Mouse (Mus musculus): Measurements from ENCODE around the gene Micu1.

The Micu1 gene

DNA sequence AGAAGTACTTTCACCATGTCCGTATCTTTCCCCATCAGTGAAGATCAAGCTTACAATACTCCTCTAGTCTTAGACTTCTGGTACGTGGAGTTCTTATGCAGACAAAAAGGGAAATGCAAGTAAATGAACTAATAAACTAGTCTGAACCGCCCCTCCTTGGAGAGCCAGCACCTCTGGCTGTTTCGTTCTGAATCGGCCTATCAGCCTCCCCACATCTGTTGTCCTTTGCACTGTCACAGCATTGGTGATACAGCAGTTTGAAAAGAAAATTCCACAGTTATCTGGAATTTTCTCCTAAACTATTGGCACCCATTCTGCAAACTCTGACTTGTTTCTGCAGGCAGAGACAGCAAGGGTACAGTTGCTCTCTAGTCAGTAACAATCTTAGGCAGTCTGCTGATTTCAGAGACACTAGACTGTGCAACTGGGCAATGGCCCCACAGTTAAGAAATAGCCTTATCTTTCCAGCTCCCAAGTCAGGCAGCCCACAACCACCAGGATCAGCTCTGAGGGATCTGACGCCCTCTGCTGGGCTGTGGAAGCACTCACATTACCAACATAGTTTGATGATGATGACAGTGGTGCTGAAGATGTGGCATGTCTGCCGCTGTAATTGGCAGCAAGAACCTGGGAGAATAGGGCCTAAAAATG, 112.4 kb downstream of the Micu1 start:
- DNase-seq, result peak; percentile 26 to 58

- peak; percentile 61 to 63 for DNase-seq
Observed at GRCm38 (mm10) chr10:59816569-59816968, 114.3 kb downstream of the Micu1 start.

DNA sequence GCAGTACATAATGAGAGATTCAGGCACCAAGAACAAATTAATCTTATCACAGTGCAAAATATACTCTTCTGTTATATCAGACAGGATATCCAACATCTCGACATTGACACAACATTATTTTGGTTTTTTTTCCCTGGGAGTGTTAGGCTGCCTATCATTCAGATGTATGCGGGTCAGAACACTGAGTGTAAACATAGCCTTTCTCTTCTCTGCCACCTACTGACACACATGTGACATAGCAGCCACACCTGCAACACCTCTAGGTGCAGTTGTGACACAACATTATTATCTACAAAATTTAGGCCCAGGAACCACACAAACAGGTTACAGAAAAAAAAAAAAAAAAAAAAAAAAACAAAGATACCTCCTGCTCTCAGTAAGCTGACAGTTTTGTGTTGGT, 115.3 kb downstream of the Micu1 start:
- DNase-seq, result peak; percentile 44 to 58

DNA sequence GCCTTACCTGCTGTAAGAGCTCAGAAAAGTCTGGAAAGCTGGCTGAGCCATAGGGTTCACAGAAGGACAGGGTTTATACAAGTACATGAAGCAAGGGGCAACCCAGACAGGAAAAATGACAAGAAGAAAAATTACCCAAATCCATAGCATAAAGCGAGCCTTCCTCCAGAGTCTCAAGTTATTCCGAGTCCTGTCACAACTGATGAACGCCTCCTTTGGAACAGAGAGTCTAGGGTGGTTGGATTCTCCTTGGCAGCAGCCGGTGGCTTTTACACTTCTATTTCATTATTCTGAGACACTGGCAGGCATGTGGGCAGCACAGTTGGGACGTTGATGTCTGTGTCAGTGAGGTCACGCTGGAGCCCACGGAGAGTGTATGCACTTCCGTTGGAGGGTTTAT, 115.7 kb downstream of the Micu1 start:
- no peak for DNase-seq

DNA sequence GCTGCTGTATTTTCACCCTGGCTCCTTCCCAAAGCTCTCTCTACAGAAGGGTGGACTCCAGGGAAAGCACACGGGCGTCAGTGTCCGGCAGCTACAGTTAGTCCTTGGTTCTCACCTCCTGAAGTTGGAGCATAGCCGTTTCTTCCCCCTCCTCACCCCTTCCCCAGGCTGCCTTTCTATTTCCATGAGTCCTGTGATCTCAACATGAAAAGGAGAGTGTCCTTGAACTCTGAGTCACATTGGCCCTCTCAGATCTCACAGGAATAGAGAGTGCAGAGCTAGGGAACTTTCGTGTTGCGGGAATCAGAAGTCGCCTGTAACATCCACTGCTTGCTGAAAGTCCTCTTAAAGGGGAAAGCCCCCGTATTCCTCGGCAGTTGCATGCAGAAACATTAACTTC, 116.9 kb downstream of the Micu1 start:
- no peak for DNase-seq

DNA sequence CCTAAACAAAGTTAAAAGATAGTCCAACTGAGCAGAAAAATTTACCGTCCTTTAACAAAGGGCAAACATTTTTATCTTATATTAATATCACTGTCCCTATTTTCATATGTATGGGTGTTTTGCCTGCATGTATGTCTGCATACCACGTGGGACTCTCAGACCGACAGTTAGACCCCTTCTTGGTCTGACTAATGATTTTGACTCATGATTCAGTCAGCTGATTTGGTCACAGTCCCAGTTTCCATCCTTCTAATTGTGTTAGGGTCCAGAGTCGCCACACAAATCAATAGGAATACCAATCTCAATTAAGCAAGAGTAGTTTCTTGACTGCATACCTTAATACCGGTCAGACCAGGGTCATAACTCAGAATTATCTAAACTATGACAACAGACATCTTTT, 118.6 kb downstream of the Micu1 start:
- no peak for DNase-seq

DNA sequence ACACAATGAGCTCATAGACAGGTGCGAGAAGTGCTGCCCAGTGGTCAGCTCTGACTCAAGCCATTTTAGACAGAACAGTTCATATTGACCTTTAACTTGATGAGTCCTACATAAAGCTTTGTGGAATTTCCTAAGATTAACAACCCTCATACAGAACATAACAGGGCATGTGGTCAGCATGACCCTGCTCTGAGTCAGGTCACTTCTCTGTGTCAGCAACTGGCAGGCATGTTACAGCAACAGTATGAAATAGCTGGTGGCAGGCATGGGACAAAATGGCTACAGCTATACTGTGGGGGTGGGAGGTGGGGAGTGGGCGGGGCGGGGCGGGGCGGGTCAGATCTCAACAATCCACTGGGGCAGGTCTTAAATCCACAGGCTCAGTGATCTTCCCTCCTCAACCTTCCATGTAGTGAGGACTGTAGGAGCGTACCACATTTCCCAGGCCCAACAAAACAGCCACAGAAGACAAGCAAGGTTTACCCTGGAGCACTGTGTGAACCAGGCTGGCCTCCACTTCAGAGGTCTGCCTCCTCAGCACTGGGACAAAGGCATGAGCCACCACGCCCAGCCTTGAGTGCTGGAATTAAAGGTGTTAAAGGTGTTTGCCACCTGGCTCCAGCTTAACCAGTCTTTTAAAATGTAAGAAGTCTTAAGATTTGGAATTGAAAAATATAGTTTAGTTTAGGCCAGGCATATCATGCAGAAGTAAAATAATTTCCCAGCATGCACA, 119.2 kb downstream of the Micu1 start:
- DNase-seq, result no peak

DNA sequence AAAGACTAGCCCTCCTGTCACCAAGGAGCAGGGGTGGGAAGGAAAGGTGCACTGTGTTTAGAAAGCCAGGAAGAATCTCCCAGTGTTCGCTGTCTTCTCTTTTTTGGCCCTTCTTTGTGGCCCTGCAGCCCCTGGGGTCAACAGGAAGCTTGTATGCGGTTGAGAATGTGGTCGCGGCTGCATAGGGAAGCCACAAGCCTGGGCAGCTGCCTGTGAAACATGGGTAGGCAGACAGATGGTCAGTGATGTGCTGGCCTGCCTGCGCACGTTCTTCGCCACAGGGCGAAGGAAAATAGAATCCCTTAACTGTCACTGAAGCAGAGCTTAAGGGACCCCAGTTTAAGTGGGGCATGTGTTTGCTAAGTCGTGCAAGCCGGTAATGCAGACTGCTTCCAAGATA, 120.6 kb downstream of the Micu1 start:
- DNase-seq, result no peak

DNA sequence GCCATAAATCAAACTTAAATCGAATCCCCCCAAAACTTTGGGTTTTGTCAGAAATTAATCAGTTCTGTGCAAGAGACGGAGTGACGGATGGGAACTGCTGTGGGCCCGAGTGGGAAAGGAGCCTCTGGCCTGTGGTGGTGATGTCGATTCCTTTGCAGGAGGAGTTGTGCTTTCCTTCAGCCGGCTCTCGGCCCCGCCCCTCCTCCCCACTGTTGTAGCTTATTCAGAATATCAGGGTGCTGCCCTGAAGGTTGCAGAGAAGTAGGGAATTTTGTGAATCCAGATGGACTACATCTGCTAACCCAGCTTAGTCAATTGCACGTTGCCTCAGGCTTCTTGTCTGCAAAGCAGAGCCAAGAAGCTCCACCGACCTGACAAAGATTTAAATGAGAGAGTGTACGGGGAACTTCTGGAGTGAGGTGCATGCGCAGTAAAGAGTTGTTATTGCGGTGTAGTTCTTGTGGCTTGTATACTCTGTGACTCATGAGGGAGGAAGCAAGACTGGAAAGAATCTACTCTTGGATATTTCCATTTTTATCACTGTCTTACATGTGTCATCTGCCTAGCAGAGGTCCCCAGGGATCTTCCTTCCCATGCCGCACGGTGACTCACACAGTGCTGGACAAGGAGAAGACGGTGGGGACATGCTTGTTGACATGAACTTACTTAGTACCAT, 123.0 kb downstream of the Micu1 start:
- DNase-seq, result no peak

- DNase-seq, result no peak
Observed at GRCm38 (mm10) chr10:59829886-59830285, 127.6 kb downstream of the Micu1 start.

DNA sequence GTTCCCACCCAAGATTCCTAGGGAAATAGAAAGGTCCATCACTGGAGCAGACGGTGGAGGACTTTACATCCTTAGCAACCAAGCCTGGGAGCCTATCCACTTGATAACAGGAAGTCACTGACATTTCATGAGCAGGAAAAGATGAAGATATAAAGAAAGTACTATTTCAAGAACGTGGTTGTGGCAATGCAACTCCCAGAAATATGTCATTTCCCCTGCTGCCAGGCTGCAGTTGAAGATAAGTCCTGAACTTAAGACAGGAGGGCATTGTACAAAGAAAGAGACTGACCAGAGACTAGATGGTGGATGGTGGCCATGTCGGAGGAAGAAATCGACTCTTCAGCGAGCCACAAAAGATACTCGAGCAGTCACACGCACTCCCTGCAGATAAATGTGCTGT, 129.7 kb downstream of the Micu1 start:
- no peak for DNase-seq

GRCm38 (mm10) chr10:59835301-59836155, 133.3 kb downstream of the Micu1 start:
- no peak for DNase-seq

DNA sequence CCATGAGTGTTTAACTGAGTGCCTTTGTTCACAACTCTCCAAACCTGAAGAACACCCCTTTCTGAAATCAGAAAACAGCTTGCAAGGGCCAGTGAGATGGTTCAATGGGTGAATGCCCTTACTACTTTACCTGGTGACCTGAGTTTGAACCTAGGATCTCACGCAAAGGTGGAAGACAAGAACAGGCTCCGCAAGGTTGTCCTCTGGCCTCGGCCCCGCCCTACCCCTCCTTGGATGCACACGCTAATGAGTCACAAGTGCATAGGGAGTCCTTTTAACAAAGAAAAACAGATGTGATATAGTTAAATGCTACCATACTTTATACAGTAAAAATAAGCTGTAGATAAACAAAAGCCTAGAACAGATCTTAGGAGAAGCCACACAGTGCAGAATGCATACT, 135.2 kb downstream of the Micu1 start:
- no peak for DNase-seq

GRCm38 (mm10) chr10:59841434-59841833, 139.2 kb downstream of the Micu1 start:
- no peak for DNase-seq

GRCm38 (mm10) chr10:59843125-59843524, 140.8 kb downstream of the Micu1 start:
- DNase-seq, result no peak

DNA sequence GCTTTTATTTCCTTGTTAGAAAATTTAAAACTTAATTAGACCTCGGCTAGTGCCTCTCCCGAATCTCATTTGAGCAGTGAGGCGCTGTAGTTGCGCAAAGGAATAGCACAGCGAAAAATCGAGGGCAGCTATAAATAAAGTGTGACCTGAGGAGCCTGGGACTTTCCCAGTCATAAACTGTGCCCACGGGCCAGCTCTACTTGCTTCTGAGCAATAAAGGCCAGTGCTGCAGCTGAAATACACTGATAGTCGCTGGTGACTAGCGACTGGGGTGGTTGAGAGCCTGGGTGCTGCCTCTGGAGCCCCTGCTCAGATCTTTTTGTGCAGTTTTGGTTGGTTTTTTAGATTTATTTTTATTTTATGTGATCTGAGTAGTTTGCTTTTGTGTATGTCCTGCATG, 142.4 kb downstream of the Micu1 start:
- no peak for DNase-seq

- no peak for DNase-seq
Observed at GRCm38 (mm10) chr10:59846416-59846815, 144.1 kb downstream of the Micu1 start.

GRCm38 (mm10) chr10:59848079-59848877, 146.0 kb downstream of the Micu1 start:
- DNase-seq, result no peak

DNA sequence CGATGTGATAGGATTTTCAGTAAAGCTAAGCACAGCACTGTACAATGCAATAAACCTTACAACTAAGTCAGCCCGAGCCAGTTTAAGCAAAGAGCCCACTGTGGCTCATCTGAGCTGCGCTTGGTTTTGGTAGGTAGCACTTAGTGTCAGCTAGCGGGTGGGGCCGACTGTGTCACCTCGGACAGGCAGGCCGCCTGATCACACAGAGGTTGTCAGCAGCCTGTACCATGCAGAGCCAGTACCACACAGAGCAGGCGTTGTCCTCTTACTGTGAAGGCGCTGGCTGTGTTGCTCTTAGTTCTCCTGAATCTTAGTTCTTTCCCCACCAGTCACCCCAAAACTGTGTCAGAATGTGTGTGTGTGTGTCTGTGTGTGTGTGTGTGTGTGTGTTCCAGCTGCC, 146.7 kb downstream of the Micu1 start:
- DNase-seq, result no peak

DNA sequence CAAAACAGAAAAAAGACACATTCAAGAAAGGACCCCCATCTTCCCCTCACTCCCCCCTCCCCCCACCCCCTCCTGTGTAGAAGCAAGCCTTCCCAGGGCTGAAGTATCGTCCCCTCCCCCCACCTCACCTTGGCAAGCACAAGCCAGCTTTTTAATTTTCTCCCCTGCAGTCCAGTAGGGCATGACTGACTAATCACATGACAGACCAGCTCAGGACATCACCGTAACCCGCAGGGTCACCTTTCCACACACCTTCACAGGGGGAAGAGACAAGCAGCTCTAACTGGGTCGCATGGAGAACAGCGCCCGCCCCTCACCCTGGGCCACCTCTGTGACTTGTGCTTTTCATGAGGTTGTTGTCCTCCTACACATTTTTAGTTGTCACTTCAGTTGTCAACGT, 147.1 kb downstream of the Micu1 start:
- DNase-seq, result no peak

- DNase-seq, result no peak
Observed at GRCm38 (mm10) chr10:59857157-59857556, 154.9 kb downstream of the Micu1 start.

DNA sequence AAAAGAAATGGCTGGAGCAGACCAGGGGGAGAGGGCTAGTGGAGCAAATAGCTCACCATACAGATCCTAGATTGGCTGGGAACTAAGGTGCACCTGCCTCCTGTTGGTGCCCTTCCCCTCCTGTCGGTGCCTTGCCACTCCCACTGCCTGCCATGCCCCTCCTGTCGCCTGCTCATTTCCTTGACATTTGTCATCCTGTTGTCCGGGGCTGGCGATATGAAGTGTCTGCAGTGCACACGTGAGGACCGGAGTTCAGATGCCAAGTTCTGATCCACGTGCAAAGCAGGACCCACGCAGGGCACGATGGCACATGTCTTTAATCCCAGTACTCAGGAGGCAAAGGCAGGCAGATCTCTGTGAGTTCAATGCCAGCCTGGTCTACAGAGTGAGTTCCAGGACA, 158.4 kb downstream of the Micu1 start:
- DNase-seq, result no peak

Measured in cerebellum, adult 18-20 months (tissue).